Mouse (Mus musculus): ENCODE data around the gene Tmem255b. TPM values are rescaled to one million over a fixed set of nuclear protein-coding genes. Genes with fewer than 3 reads are reported as not detected.

Gene Tmem255b
- polyA plus RNA-seq, 1 experiment from 2014 or later = 0.33 TPM

GRCm38 (mm10) chr8:13411597-13411996 is 23.4 kb upstream of the Tmem255b start:
- H3K36me3 ChIP-seq (ENCODE audit: control insufficient read depth, insufficient read depth, low read length) = no peaks in the 10 kb centered on the region
- H3K9me3 ChIP-seq (replicated peaks; ENCODE audit: control insufficient read depth, low read length) = no peaks in the 10 kb centered on the region
- WGBS (ENCODE audit: insufficient replicate concordance) = 29% methylated on average over 6 of the region's 6 CpGs
- no peak overlapping the region for H3K4me3 ChIP-seq (ENCODE audit: low read depth, low read length)
- H3K27me3 ChIP-seq (ENCODE audit: control insufficient read depth, insufficient read depth, low read length) = peaks cover 5% of the 10 kb centered on the region; the same call in 1 of the 2 replicates
- H3K27ac ChIP-seq (ENCODE audit: low read depth, low read length) = no peak overlapping the region
- no peaks in the 10 kb centered on the region for H3K4me1 ChIP-seq (ENCODE audit: control insufficient read depth, insufficient read depth, low read length)
- ATAC-seq (replicated peaks; ENCODE audit: insufficient number of reproducible peaks, low FRiP score, low TSS enrichment) = no peak
- no peak overlapping the region for H3K9ac ChIP-seq (ENCODE audit: low read depth, low read length)
- no peak overlapping the region for H3K4me2 ChIP-seq

DNA sequence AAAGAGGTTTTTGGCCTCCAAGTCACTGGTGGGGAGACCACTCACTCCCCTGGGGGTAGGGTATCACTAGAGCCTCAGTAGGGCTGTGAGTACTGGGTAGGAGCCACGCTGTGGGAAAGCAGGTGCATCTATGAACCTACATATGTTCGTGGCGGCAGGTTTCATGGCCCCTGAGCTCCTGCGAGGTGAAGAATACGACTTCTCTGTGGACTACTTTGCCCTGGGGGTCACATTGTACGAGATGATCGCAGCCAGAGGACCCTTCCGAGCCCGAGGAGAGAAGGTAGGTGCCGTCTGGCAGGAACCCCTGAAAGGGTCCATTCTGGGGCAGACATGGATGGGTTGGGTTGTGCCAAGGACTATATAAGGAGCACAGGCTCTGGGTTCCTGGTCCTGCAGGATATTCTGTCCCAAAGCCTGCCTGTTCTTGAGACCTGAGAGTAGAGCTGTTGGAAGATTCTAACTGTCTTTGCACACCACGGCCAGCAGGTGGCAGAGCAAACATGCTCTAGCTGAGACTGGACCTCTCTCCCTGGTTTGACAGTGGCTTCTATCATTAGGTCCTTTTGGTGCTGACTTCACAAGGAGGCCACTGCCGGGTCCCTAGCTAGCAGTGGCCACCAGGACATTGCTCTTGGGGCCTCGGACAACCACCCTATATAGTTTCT is 22.0 kb upstream of the Tmem255b start:
- Histone ChIP-seq H3K27me3 (ENCODE audit: control insufficient read depth, insufficient read depth, low read length) (peaks cover 5% of the 10 kb centered on the region; the same call in 1 of the 2 replicates), H3K4me1 (ENCODE audit: control insufficient read depth, insufficient read depth, low read length) (no peaks in the 10 kb centered on the region), H3K4me3 (ENCODE audit: low read depth, low read length) (no peak overlapping the region), H3K4me2 (no peak overlapping the region), H3K9me3 (replicated peaks; ENCODE audit: control insufficient read depth, low read length) (no peaks in the 10 kb centered on the region), H3K9ac (ENCODE audit: low read depth, low read length) (no peak overlapping the region), H3K27ac (ENCODE audit: low read depth, low read length) (no peak overlapping the region), H3K36me3 (ENCODE audit: control insufficient read depth, insufficient read depth, low read length) (no peaks in the 10 kb centered on the region)
- WGBS (ENCODE audit: insufficient replicate concordance) = 61% methylated on average over 13 of the region's 13 CpGs
- ATAC-seq (replicated peaks; ENCODE audit: insufficient number of reproducible peaks, low FRiP score, low TSS enrichment) = no peak

DNA sequence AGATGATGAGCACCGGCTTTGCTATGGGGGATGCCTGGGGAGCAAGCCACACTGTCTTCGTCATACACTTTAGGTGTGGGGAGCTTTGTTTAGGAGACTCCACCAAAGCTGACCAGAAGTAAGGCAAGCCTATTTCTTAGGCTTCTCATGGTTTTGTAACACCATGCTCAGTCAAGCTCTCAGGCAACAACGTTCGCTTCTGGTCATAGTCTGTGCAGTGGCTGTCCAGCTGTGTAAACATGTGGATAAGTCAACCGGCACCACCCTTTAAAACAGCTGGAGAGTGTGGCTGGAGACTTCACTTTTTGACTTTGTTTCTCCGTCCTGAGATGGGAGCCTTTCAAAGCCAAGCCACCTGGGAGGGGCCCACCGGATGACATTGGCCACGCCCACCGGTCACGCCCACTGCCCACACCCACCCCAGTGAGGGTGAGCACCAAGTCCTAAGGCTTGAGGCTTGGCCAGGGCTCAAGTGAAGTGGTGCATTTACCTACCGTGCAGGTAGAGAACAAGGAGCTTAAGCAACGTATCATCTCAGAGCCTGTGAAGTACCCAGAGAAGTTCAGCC is 21.1 kb upstream of the Tmem255b start:
- Histone ChIP-seq H3K9ac (ENCODE audit: low read depth, low read length) (no peak overlapping the region), H3K27me3 (ENCODE audit: control insufficient read depth, insufficient read depth, low read length) (peaks cover 5% of the 10 kb centered on the region; the same call in 1 of the 2 replicates), H3K4me3 (ENCODE audit: low read depth, low read length) (no peak overlapping the region), H3K27ac (ENCODE audit: low read depth, low read length) (no peak overlapping the region), H3K4me1 (ENCODE audit: control insufficient read depth, insufficient read depth, low read length) (no peaks in the 10 kb centered on the region), H3K9me3 (replicated peaks; ENCODE audit: control insufficient read depth, low read length) (no peaks in the 10 kb centered on the region), H3K4me2 (no peak overlapping the region), H3K36me3 (ENCODE audit: control insufficient read depth, insufficient read depth, low read length) (no peaks in the 10 kb centered on the region)
- no peak for ATAC-seq (replicated peaks; ENCODE audit: insufficient number of reproducible peaks, low FRiP score, low TSS enrichment)
- 52% methylated on average over 12 of the region's 12 CpGs for WGBS (ENCODE audit: insufficient replicate concordance)

DNA sequence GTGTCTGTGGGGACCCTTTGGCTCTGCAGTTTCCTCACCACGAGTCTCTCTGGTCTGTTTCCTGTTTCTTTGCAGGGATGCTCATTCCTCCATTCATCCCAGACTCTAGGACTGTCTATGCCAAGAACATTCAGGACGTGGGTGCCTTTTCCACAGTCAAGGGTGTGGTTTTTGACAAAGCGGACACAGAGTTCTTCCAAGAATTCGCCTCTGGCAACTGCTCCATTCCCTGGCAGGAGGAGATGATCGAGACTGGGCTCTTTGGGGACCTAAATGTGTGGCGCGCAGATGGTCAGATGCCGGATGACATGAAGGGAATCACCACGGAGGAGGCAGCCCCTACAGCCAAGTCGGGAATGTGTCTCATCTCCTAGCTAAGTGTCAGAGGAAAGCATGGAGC is 19.1 kb upstream of the Tmem255b start:
- Histone ChIP-seq H3K27ac (ENCODE audit: low read depth, low read length) (no peak overlapping the region), H3K4me2 (no peak overlapping the region), H3K4me1 (ENCODE audit: control insufficient read depth, insufficient read depth, low read length) (no peaks in the 10 kb centered on the region), H3K9me3 (replicated peaks; ENCODE audit: control insufficient read depth, low read length) (no peaks in the 10 kb centered on the region), H3K36me3 (ENCODE audit: control insufficient read depth, insufficient read depth, low read length) (no peaks in the 10 kb centered on the region), H3K27me3 (ENCODE audit: control insufficient read depth, insufficient read depth, low read length) (peaks cover 2% of the 10 kb centered on the region; the same call in 1 of the 2 replicates), H3K4me3 (ENCODE audit: low read depth, low read length) (no peak overlapping the region), H3K9ac (ENCODE audit: low read depth, low read length) (no peak overlapping the region)
- WGBS (ENCODE audit: insufficient replicate concordance) = 70% methylated on average over 10 of the region's 10 CpGs
- ATAC-seq (replicated peaks; ENCODE audit: insufficient number of reproducible peaks, low FRiP score, low TSS enrichment) = no peak

GRCm38 (mm10) chr8:13419111-13419639 is 15.8 kb upstream of the Tmem255b start:
- Histone ChIP-seq H3K36me3 (ENCODE audit: control insufficient read depth, insufficient read depth, low read length) (no peaks in the 10 kb centered on the region), H3K4me3 (ENCODE audit: low read depth, low read length) (no peak overlapping the region), H3K27me3 (ENCODE audit: control insufficient read depth, insufficient read depth, low read length) (no peaks in the 10 kb centered on the region), H3K27ac (ENCODE audit: low read depth, low read length) (no peak overlapping the region), H3K9me3 (replicated peaks; ENCODE audit: control insufficient read depth, low read length) (0 out of 2 replicates have a peak, but pooled peaks cover 4% of the 10 kb centered on the region), H3K9ac (ENCODE audit: low read depth, low read length) (no peak overlapping the region), H3K4me1 (ENCODE audit: control insufficient read depth, insufficient read depth, low read length) (no peaks in the 10 kb centered on the region), H3K4me2 (no peak overlapping the region)
- no peak for ATAC-seq (replicated peaks; ENCODE audit: insufficient number of reproducible peaks, low FRiP score, low TSS enrichment)
- WGBS (ENCODE audit: insufficient replicate concordance) = 70% methylated on average over 2 of the region's 2 CpGs

DNA sequence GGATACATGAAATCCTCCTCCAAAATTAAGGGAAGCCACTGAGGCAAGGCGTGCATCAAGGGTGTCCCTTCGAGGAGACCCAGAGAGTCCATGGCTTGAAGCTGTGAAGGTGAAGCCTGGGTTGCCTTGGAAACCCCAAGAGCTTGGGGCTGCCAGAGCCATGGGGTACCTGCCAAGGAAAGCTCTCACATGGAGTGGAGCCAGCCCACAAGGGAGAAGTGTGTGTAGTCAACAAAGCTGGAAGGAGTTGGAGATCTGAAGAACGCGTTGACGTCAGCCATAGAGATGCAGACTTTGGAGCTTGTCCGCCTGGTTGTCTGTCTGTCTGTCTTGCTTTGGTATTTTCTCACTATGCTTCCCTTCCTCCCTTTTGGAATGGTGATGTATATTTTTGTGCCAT is 14.0 kb upstream of the Tmem255b start:
- Histone ChIP-seq H3K4me2 (no peak overlapping the region), H3K36me3 (ENCODE audit: control insufficient read depth, insufficient read depth, low read length) (no peaks in the 10 kb centered on the region), H3K27me3 (ENCODE audit: control insufficient read depth, insufficient read depth, low read length) (no peaks in the 10 kb centered on the region), H3K9me3 (replicated peaks; ENCODE audit: control insufficient read depth, low read length) (0 out of 2 replicates have a peak, but pooled peaks cover 4% of the 10 kb centered on the region), H3K4me1 (ENCODE audit: control insufficient read depth, insufficient read depth, low read length) (no peaks in the 10 kb centered on the region), H3K27ac (ENCODE audit: low read depth, low read length) (no peak overlapping the region), H3K4me3 (ENCODE audit: low read depth, low read length) (no peak overlapping the region), H3K9ac (ENCODE audit: low read depth, low read length) (no peak overlapping the region)
- no peak for ATAC-seq (replicated peaks; ENCODE audit: insufficient number of reproducible peaks, low FRiP score, low TSS enrichment)
- WGBS (ENCODE audit: insufficient replicate concordance) = 85% methylated on average over 6 of the region's 6 CpGs

DNA sequence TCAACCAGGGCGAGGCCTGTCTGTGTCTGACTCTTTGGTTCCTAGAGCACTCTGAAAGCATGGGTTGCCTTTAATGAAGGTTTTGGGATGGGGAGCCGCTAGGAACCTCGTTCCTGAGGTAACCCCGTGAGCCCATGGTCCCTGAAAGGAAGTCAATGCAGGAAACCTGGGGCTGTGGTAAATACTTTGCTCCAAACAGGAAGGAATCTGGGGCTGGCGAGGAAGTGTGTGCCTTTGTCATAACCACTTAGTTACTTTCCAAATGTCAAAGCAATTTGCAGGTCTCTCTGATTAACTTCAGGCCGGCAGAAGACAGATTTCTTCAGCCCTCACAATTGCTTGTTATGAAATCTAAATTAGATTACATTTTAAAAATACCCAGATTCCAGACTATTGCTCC is 7.6 kb upstream of the Tmem255b start:
- no peak for ATAC-seq (replicated peaks; ENCODE audit: insufficient number of reproducible peaks, low FRiP score, low TSS enrichment)
- Histone ChIP-seq H3K9me3 (replicated peaks; ENCODE audit: control insufficient read depth, low read length) (no peaks in the 10 kb centered on the region), H3K4me2 (no peak overlapping the region), H3K4me1 (ENCODE audit: control insufficient read depth, insufficient read depth, low read length) (no peaks in the 10 kb centered on the region), H3K4me3 (ENCODE audit: low read depth, low read length) (no peak overlapping the region), H3K9ac (ENCODE audit: low read depth, low read length) (no peak overlapping the region), H3K27me3 (ENCODE audit: control insufficient read depth, insufficient read depth, low read length) (no peaks in the 10 kb centered on the region), H3K36me3 (ENCODE audit: control insufficient read depth, insufficient read depth, low read length) (no peaks in the 10 kb centered on the region), H3K27ac (ENCODE audit: low read depth, low read length) (no peak overlapping the region)
- 66% methylated on average over 6 of the region's 6 CpGs for WGBS (ENCODE audit: insufficient replicate concordance)

DNA sequence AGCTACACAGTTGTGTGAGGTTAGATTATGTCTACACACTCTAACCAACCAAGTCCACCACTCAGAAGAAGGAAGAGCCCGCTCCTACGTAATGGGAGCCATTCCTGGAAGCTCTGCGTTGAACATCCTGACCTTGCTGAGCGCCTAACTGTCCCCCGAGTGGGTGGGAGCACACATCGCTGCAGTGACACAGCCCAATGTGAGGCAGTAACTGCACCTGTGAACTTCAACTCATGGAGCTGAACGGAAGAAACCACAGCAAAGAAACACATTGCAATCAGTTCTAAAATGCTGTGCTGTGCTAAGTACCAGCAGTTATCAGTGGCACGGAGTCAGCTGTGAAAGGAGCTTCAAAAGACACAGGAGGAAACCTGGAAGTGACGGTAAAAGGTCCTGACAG is 6.8 kb upstream of the Tmem255b start:
- Histone ChIP-seq H3K9ac (ENCODE audit: low read depth, low read length) (no peak overlapping the region), H3K36me3 (ENCODE audit: control insufficient read depth, insufficient read depth, low read length) (no peaks in the 10 kb centered on the region), H3K4me1 (ENCODE audit: control insufficient read depth, insufficient read depth, low read length) (no peaks in the 10 kb centered on the region), H3K27ac (ENCODE audit: low read depth, low read length) (no peak overlapping the region), H3K4me2 (no peak overlapping the region), H3K9me3 (replicated peaks; ENCODE audit: control insufficient read depth, low read length) (no peaks in the 10 kb centered on the region), H3K27me3 (ENCODE audit: control insufficient read depth, insufficient read depth, low read length) (no peaks in the 10 kb centered on the region), H3K4me3 (ENCODE audit: low read depth, low read length) (no peak overlapping the region)
- ATAC-seq (replicated peaks; ENCODE audit: insufficient number of reproducible peaks, low FRiP score, low TSS enrichment) = no peak
- 67% methylated on average over 9 of the region's 9 CpGs for WGBS (ENCODE audit: insufficient replicate concordance)

GRCm38 (mm10) chr8:13430412-13430811 is 4.6 kb upstream of the Tmem255b start:
- 76% methylated on average over 7 of the region's 7 CpGs for WGBS (ENCODE audit: insufficient replicate concordance)
- Histone ChIP-seq H3K4me3 (ENCODE audit: low read depth, low read length) (no peak overlapping the region), H3K4me1 (ENCODE audit: control insufficient read depth, insufficient read depth, low read length) (no peaks in the 10 kb centered on the region), H3K4me2 (no peak overlapping the region), H3K27me3 (ENCODE audit: control insufficient read depth, insufficient read depth, low read length) (peaks cover 16% of the 10 kb centered on the region), H3K36me3 (ENCODE audit: control insufficient read depth, insufficient read depth, low read length) (no peaks in the 10 kb centered on the region), H3K27ac (ENCODE audit: low read depth, low read length) (no peak overlapping the region), H3K9me3 (replicated peaks; ENCODE audit: control insufficient read depth, low read length) (no peaks in the 10 kb centered on the region), H3K9ac (ENCODE audit: low read depth, low read length) (no peak overlapping the region)
- no peak for ATAC-seq (replicated peaks; ENCODE audit: insufficient number of reproducible peaks, low FRiP score, low TSS enrichment)
